Mouse (Mus musculus) kidney, postnatal 10 days (tissue): Measurements from ENCODE around the gene Htr2b.

Experiments used
- DNase-seq: peaks from one replicate; pipeline ENCODE4 v3.0.0; 2021; ENCODE audit warnings: mixed read lengths

The Htr2b gene

DNA sequence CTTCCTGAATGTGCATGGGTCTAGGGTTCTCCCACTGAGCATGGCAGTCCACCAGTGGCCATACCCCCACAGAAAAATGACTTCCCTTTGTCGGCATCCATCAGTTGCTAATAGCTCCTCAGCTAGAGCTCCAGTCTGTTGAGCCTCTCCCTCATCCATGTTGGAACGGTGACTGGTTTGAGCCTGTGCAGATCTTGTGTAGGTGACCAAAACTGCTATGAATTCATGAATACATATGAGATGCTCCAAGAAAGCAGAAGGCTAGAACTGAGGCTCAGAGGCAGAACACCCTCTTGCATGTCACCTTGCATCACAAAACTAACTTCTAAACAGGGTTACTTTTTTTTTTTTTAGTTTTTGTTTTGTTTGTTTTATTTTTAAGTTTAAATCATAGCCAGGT lies 35.2 kb downstream of the Htr2b start:
- no peak for DNase-seq

DNA sequence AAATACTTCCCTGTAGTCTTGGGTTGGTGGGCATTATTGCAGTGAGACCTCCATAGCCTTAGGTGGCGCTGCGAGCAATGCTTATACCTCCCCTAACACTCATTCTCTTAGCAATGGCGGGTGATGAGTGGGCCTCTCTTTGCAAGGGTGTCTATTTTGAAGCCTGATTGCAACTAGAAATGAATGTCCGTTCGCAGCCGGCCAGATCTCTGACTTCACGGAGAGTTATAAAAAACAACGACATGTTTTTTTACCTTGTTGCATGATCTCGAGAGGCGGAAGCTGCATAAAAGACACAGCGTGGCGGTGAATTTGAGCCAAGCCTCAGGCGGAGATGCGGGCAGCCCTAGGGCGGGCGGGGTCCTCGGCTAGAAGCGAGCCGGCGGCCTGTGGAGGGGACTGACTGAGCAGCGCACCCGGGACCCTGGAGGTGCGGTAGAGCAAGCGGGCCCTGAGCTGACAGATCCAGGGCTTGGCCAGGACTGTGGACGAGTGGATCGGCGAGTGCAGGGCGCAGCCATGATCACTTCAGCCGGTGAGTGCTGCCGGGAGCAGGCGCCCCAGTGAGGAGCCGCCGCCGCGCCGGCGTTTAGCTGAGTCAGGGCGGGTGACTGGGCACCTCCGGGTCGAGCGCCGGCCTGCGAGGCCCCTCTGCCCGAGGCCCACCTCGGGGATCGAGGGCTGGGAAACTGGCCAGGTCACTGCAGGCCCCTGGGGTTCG lies 47.3 kb downstream of the Htr2b start, which contains the start of gene Psmd1:
Gene Psmd1, plus strand, starts transcription at position 117 of the 721 bp plus-strand sequence.
- DNase-seq, result peak; percentile 92

DNA sequence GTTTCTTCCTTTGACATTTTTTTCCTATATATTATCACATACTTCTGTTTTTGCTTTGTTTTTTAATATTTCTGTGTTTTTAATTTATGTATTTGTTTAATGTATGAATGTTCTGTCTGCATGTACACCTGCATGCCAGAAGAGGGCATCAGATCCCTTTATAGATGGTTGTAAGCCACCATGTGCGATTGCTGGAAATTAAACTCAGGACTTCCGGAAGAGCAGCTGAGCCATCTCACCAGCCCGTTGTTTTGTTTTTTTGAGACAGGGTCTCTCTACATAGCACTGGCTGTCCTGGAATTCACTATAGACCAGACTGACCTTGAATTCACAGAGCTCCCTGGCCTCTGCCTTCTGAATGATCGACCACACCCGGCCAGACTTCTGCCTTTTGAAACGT lies 49.2 kb downstream of the Htr2b start:
- DNase-seq, result no peak

DNA sequence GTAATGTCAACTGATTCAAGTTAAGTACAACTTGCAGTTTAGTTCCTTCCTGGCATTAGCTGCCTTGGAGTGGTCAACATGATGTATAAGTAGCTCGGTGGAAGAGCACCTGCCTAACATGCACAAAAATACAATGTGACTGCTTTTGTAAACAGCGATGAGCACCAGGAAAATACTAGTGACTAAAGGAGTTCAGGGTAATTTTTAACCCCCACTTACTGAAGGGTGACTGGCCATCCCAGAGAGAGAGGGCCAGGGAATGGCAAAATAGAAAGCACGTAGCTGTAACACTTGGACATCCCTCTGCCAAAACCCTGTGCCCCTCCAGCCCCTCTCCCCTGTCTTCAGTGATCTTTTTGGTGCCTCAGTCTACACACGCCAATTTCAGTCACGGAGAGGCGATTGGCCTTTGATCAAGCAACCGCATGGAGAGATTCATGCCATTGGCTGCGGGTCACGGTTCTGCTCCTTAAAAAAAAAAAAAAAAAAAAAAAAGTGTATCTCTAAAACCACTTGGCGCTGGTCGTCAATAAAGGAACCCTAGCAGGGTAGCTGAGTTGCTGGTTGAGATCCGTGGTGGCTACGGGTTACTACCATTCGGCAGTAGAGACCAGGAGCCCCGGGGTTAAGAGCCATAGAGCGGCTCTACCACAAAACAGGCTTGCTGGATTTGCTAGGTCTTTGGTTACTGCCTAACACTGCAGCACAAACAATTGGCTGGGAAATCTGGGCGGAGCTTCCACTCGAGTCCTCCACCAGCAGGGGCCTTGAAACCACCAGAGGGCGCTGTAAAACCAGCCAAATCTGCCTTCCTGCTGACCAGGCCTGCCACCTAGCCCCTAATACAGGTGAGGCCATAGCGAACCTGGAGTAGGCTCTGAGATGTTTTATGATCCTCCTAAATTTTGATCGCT lies 52.7 kb downstream of the Htr2b start:
- DNase-seq, result peak; percentile 97

DNA sequence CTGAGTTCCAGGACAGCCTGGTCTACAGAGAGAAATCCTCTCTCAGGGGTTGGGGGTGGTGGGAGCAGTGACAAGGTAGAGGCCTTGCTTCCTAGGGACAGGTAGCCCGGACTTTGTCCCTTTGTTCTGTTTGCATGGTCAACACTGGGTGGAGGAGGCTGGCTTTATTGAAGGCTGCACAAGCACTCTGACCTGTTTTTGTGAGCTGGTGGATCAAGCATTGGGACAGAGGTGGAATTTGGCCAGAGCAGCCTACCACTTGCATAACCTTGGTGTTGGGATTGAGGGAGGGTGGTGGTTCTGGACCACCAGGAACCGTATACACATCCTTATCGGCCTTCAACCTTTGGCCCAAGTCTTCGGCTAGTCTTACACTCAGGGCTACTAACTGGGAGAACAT lies 55.5 kb downstream of the Htr2b start:
- DNase-seq, result no peak

DNA sequence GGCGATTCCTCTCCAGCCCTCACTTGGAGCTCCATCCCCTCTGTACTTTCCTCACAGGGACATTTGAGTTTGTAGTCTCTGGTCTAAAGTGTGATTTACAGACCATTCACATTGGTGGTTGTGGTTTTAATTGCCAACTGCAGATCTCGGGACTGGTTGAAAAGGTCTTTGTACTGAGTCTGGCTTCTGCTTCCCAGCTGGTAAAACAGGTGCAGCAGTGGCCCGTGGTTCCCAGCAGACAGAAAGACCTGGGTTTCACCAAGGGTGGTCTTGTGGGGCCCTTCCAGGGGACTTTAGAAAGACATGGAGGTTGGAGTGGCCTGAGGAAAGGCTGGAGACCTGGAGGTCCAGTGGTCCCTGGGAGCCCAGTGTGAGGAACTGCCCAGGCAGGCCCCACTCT lies 56.8 kb downstream of the Htr2b start:
- no peak for DNase-seq

DNA sequence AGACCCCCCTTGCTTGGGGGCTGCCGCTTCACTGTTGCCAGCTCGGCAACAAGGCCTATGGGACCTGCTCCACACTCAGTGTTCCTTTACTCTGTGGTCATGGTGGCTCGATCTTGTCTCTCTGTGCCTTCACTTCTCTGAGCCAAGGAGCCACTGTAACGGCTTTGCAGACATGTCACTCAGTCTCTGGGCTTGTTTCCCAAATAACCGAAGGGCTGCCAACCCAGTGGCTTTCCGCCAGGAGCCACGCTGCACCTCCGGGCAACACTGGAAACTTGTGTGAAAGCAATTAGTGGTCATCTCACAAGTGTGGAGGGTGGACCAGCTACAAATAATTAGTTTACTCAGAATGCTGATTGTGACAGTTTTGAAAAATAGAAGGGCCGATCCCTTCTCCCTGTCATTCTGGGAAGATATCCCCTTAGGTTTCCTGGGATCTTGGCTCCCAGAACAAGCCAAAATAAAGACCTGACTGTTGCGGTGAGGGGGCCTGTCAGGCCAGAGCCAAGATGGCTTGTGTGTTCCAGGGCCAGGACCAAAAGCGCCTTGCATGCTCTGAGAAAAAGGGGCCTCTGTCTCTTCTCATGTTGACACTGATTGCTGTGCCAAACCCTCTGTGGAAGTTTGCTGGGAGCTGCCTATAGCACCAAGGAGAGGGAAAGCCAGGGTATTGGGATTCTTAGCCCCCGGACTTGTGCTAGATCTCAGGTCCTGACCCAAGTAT lies 58.4 kb downstream of the Htr2b start:
- no peak for DNase-seq
